Mouse (Mus musculus): ENCODE data around the gene Gm28079. TPM values are rescaled to one million over a fixed set of nuclear protein-coding genes. Genes with fewer than 3 reads are reported as not detected.
"Not testable (repeated sequence)": the region's sequence is repeated elsewhere in the genome, so short reads cannot be mapped to it uniquely, and the experiment has no call there.

The Gm28079 gene
- polyA plus RNA-seq (2014; fragmentation: Nextera tagmentation; extraction: Ambion mirVana): not detected in 2 replicates

DNA sequence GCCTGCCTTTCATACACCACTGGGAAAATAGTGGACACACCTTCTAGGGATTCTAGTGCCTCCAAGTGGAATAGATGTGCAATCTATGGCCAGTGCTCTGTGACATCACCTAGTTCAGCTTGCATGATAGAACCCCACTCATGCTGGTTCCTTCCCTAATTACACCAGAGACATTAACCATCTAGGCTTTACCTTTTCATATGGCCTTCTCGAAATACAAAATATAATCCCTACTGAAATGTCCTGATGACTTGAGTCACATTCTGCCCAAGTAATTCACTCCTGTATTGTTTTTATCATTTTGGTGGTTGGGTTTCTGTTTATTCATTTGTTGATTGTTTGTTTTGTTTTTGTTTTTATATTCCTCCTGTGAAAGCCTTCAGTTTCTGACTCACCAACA, at the start of gene Gm28079:
TSS of gene Gm28079 (minus strand) at position 101 of the 400 bp plus-strand sequence.
- not testable (repeated sequence) for H3K4me2 ChIP-seq; H3K27ac ChIP-seq (ENCODE audit: low read depth, low read length); H3K36me3 ChIP-seq (ENCODE audit: control insufficient read depth, insufficient read depth, low read length); H3K9me3 ChIP-seq (replicated peaks; ENCODE audit: control insufficient read depth, low read length); H3K4me3 ChIP-seq (ENCODE audit: low read depth, low read length); H3K4me1 ChIP-seq (ENCODE audit: control insufficient read depth, insufficient read depth, low read length); ATAC-seq (replicated peaks; ENCODE audit: insufficient number of reproducible peaks, low FRiP score, low TSS enrichment); H3K27me3 ChIP-seq (ENCODE audit: control insufficient read depth, insufficient read depth, low read length); H3K9ac ChIP-seq (ENCODE audit: low read depth, low read length)
- WGBS (ENCODE audit: insufficient replicate concordance): no CpG with 5 or more reads among the region's 1 CpGs
